Mouse (Mus musculus) bone marrow, adult 2 months (tissue): ENCODE data around the gene Fbln1. TPM values are rescaled to one million over a fixed set of nuclear protein-coding genes. Genes with fewer than 3 reads are reported as not detected.

ENCODE experiments used
- H3K27ac ChIP-seq: fragments of 200-500 bp; 2 replicates; pipeline ENCODE4 v1.5.1; 2012; ENCODE audit warnings: low read depth, mild to moderate bottlenecking, control low read depth, inconsistent platforms, low read length; ENCODE audit not compliant: control insufficient read depth, poor library complexity, insufficient read depth
- H3K4me1 ChIP-seq: fragments of 200-500 bp; 2 replicates; pipeline ENCODE4 v1.6.1; 2011; ENCODE audit warnings: low read length; ENCODE audit not compliant: control insufficient read depth, insufficient read depth
- H3K4me3 ChIP-seq: fragments of 200-500 bp; replicated peaks from 2 replicates; pipeline ENCODE3; 2011; ENCODE audit warnings: mild to moderate bottlenecking, low read depth, low read length, control low read depth; ENCODE audit not compliant: control insufficient read depth
- CTCF ChIP-seq: fragments of 200-500 bp; IDR thresholded peaks from 2 replicates; pipeline ENCODE4 v1.5.1; 2011; ENCODE audit warnings: low read length, control low read depth; ENCODE audit not compliant: control insufficient read depth, insufficient read depth
- POLR2A ChIP-seq: fragments of 200-500 bp; IDR thresholded peaks from 2 replicates; pipeline ENCODE4 v1.6.1; 2011; ENCODE audit warnings: low read depth, mild to moderate bottlenecking, control low read depth, low read length, borderline replicate concordance; ENCODE audit not compliant: control insufficient read depth
- WGBS: fragments of 180-500 bp; shearing (Covaris S2); methylation state at CpG from one replicate; pipeline ENCODE4 v1.1.7; 2018; 5-methylcytosine and 5-hydroxymethylcytosine counted together
- polyA plus RNA-seq: library from polyadenylated mRNA; stranded (reverse); fragments of >200 nt; gene quantifications from 2 replicates; pipeline ENCODE4 v1.2.4, GENCODE M21; 2011; ENCODE audit warnings: low replicate concordance; ENCODE audit not compliant: missing spikeins, insufficient read depth, insufficient read length

Gene Fbln1
- polyA plus RNA-seq, 1 experiment = 2.0 TPM

DNA sequence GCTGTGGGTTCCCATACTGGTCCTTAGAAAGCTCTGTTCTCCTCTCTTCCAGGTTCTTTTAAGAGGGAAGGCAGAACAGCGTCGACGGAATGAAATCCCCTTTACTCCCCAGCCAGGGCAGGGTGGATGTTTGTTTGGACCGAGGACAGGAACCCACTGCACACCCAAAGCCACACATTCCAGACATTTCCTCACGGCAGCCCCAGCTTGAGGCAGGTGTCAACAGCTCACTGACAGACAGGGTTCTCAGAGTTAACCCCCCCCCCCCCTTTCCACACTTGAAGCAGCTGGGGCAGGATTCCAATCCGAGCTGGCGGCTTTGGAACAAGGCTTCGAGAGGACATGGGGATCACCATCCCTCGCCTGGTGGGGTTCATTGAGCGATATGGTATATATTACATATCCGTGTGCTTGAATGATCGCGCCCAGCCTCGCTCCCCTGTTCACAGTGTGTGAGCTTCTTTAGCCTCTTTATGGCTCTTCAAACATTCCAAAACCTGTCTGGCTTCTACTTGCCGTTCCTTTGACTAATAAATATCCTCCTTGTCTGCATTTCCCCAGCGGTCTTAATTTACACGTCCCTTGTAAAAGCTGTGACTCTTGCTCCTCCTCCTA is 92.5 kb downstream of the Fbln1 start:
- TF ChIP-seq CTCF = no peak
- TF ChIP-seq POLR2A = no peak
- Histone ChIP-seq H3K27ac (no peak overlapping the region), H3K4me1 (no peaks in the 10 kb centered on the region), H3K4me3 (no peak overlapping the region)
- WGBS = 63% methylated on average over 17 of the region's 17 CpGs

DNA sequence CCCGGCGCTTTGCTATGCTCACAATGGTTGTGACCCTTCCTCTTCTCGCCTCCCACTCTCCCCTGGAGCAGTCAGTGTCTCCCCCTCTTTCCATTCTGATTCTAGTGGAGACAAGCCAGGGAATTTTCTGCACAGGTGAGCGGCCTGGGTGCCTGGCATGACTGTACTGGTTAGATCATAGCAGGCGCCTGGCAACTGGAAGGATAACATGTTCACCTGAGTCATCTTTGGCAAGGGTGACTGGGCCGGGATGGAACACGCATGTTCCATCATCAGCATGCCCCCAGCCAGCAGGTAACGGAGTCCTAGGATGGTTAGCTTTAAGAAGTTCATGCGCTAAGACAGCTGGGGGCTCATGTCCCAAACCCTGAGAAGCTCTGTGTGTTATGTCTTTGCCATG is 93.2 kb downstream of the Fbln1 start:
- H3K4me1 ChIP-seq = no peaks in the 10 kb centered on the region
- TF ChIP-seq POLR2A (no peak), CTCF (no peak)
- H3K4me3 ChIP-seq = no peak overlapping the region
- H3K27ac ChIP-seq = no peak overlapping the region
- WGBS = 80% methylated on average over 9 of the region's 9 CpGs

DNA sequence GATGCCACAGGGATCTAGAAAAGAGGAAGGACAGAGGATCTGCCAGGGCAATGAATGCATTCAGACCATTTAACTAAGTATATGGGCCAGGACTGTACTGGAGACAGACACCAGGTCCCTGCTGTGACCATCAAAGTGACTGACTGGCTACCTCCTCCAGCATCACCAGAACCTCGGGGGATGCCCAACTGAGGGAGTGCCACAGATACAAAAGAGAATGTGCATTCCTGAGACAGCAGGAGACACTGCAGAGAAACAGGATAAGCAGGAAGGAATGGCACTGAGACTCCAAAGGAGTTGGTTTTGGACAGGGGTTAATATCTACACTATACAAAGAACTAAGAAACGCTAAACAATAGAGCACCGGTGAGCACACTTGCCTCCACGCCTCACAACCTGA is 97.5 kb downstream of the Fbln1 start:
- TF ChIP-seq POLR2A (no peak), CTCF (no peak)
- WGBS = 83% methylated on average over 4 of the region's 4 CpGs
- Histone ChIP-seq H3K4me1 (no peaks in the 10 kb centered on the region), H3K27ac (no peak overlapping the region), H3K4me3 (no peak overlapping the region)

GRCm38 (mm10) chr15:85303976-85304375 is 98.2 kb downstream of the Fbln1 start:
- no peak overlapping the region for H3K27ac ChIP-seq
- TF ChIP-seq POLR2A (no peak), CTCF (no peak)
- 79% methylated on average over 4 of the region's 4 CpGs for WGBS
- H3K4me3 ChIP-seq = no peak overlapping the region
- no peaks in the 10 kb centered on the region for H3K4me1 ChIP-seq

DNA sequence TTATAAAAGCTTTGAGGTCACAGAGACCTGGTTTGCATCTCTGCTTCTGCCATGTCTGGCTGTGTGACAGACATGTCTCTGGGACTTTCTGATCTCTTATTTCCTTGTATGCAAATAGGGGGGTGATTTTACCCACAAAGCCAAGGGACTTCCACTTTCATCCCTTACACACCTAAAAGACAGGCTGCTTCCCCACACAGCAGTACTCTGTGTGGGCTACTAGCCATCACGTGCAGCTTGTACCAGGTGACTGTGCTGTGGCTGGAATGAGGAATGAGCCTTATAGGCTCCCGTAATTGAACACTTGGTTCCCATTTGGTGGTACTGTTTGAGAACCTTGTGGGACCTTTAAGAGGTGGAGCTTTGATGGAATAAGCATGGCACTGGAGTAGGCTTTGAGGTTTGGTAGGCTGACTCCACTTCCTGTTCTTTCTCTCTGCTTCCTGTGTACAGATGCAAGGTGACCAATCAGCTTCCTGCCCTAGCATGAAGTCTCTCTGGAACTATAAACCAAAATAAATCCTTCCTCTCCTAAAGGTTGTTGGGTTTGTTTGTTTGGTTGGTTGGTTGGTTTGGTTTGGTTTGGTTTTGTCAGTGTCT is 101.4 kb downstream of the Fbln1 start:
- no peak overlapping the region for H3K27ac ChIP-seq
- TF ChIP-seq POLR2A = no peak
- TF ChIP-seq CTCF = no peak
- 75% methylated on average over 2 of the region's 2 CpGs for WGBS
- no peak overlapping the region for H3K4me3 ChIP-seq
- H3K4me1 ChIP-seq = no peaks in the 10 kb centered on the region

GRCm38 (mm10) chr15:85311058-85311657 is 105.4 kb downstream of the Fbln1 start:
- no peak for TF ChIP-seq CTCF
- no peak for TF ChIP-seq POLR2A
- Histone ChIP-seq H3K4me3 (no peak overlapping the region), H3K27ac (no peak overlapping the region), H3K4me1 (no peaks in the 10 kb centered on the region)
- 80% methylated on average over 10 of the region's 10 CpGs for WGBS

DNA sequence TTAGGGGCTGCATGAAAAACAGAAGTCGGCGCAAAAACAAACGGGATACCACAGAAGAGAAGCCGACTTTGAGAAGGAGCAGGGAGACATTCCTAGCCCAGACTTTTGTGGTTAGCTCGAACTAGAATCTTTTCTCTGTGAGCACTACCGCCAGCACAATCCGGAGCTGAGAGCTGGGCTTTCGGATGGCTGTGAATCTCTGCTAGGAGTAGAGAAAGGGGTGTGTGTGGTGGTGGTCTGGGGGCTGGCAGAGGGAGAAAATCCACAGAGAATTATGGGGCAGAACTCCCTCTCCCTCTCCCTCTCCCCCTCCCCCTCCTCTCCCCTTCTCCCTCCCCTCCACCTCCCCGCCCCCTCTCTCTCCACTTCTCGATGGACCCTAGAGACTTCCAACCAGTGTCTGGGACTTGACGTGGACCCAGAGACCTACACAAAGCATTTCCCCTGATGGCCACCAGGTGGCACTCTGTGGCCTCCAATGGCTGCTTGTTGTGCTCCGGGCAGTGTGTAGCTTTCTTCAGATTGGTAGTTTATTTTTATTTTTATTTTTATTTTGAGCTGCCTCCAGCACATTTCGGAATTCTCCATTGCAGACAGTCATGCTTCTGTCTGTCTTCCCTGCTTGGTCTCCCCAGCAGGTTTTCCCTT is 109.8 kb downstream of the Fbln1 start:
- H3K4me1 ChIP-seq = no peaks in the 10 kb centered on the region
- H3K4me3 ChIP-seq = no peak overlapping the region
- H3K27ac ChIP-seq = no peak overlapping the region
- WGBS = 38% methylated on average over 13 of the region's 13 CpGs
- no peak for TF ChIP-seq POLR2A
- TF ChIP-seq CTCF = peak; percentile 94

- Histone ChIP-seq H3K4me1 (no peaks in the 10 kb centered on the region), H3K4me3 (no peak overlapping the region), H3K27ac (no peak overlapping the region)
- 62% methylated on average over 14 of the region's 14 CpGs for WGBS
- TF ChIP-seq POLR2A (no peak), CTCF (no peak)
Measured at GRCm38 (mm10) chr15:85316342-85317140, 110.8 kb downstream of the Fbln1 start.
